Mouse (Mus musculus) CD4-positive helper T cell, adult 2 months (primary cell): ENCODE measurements around the gene Clk3.

Experiments used
- DNase-seq: peaks from one replicate; pipeline ENCODE4 v3.0.0-alpha.2; 2012; ENCODE audit warnings: low read depth, missing footprints, low spot score

Gene Clk3

GRCm38 (mm10) chr9:57765364-57766351, at the start of gene Clk3:
TSS of gene Clk3 (minus strand) at chr9:57765860.
- DNase-seq = peak; percentile 86

GRCm38 (mm10) chr9:57814866-57815265, 49.2 kb upstream of the Clk3 start:
- no peak for DNase-seq

GRCm38 (mm10) chr9:57814014-57814413, 48.4 kb upstream of the Clk3 start:
- no peak for DNase-seq

GRCm38 (mm10) chr9:57811793-57812733, 46.4 kb upstream of the Clk3 start:
- no peak for DNase-seq

- DNase-seq = no peak
Observed at GRCm38 (mm10) chr9:57810691-57811090, 45.0 kb upstream of the Clk3 start.

GRCm38 (mm10) chr9:57808771-57809310, 43.2 kb upstream of the Clk3 start:
- no peak for DNase-seq

GRCm38 (mm10) chr9:57807174-57807651, 41.6 kb upstream of the Clk3 start:
- DNase-seq = no peak

- no peak for DNase-seq
Observed at GRCm38 (mm10) chr9:57806066-57806481, 40.4 kb upstream of the Clk3 start.

- no peak for DNase-seq
Observed at GRCm38 (mm10) chr9:57805087-57805737, 39.6 kb upstream of the Clk3 start.

- DNase-seq = no peak
Observed at GRCm38 (mm10) chr9:57803839-57804238, 38.2 kb upstream of the Clk3 start.

GRCm38 (mm10) chr9:57803047-57803446, 37.4 kb upstream of the Clk3 start:
- DNase-seq = no peak

GRCm38 (mm10) chr9:57800325-57800975, 34.8 kb upstream of the Clk3 start:
- DNase-seq = no peak

GRCm38 (mm10) chr9:57798725-57799253, 33.1 kb upstream of the Clk3 start:
- no peak for DNase-seq

- DNase-seq = no peak
Observed at GRCm38 (mm10) chr9:57797456-57797855, 31.8 kb upstream of the Clk3 start.

GRCm38 (mm10) chr9:57789733-57790132, 24.1 kb upstream of the Clk3 start:
- DNase-seq = no peak

- no peak for DNase-seq
Observed at GRCm38 (mm10) chr9:57782656-57783055, 17.0 kb upstream of the Clk3 start.

GRCm38 (mm10) chr9:57775736-57776135, 10.1 kb upstream of the Clk3 start:
- no peak for DNase-seq

- DNase-seq = no peak
Observed at GRCm38 (mm10) chr9:57775026-57775425, 9.4 kb upstream of the Clk3 start.

- peak; percentile 47 for DNase-seq
Observed at GRCm38 (mm10) chr9:57774168-57774567, 8.5 kb upstream of the Clk3 start.

GRCm38 (mm10) chr9:57773754-57774153, 8.1 kb upstream of the Clk3 start:
- DNase-seq = no peak
